Mouse (Mus musculus) lung, embryonic 16.5 days (tissue): Measurements from ENCODE around the gene Ntng1. TPM values are rescaled to one million over a fixed set of nuclear protein-coding genes. Genes with fewer than 3 reads are reported as not detected.
"Not testable (repeated sequence)": the region's sequence is repeated elsewhere in the genome, so short reads cannot be mapped to it uniquely, and the experiment has no call there.

Experiments
- ATAC-seq: fragments of 200-750 bp; cut with Nextera tagmentation; 2 replicates; pipeline ENCODE4 v1.8.0; 2017; ENCODE audit warnings: low read depth, mild to moderate bottlenecking, moderate library complexity
- H3K27ac ChIP-seq: fragments of 300-500 bp; sonication (generic); 2 replicates; pipeline ENCODE4 v1.5.1; 2014; ENCODE audit warnings: mild to moderate bottlenecking, control low read depth, low read length
- H3K27me3 ChIP-seq: fragments of 300-500 bp; sonication (generic); 2 replicates; pipeline ENCODE4 v1.6.1; 2014; ENCODE audit warnings: low read depth, low read length, mixed read lengths; ENCODE audit not compliant: control insufficient read depth, insufficient read depth
- H3K36me3 ChIP-seq: fragments of 300-500 bp; sonication (generic); 2 replicates; pipeline ENCODE4 v1.6.1; 2014; ENCODE audit warnings: low read length; ENCODE audit not compliant: control insufficient read depth, insufficient read depth
- H3K4me1 ChIP-seq: fragments of 300-500 bp; sonication (generic); replicated peaks from 2 replicates; pipeline ENCODE4 v1.6.1; 2014; ENCODE audit warnings: low read length, mixed read lengths; ENCODE audit not compliant: control insufficient read depth, insufficient read depth
- H3K4me2 ChIP-seq: fragments of 300-500 bp; sonication (generic); 2 replicates; pipeline ENCODE4 v1.6.1; 2014; ENCODE audit warnings: low read depth, low read length, control low read depth
- H3K4me3 ChIP-seq: fragments of 300-500 bp; sonication (generic); 2 replicates; pipeline ENCODE4 v1.5.1; 2014; ENCODE audit warnings: mild to moderate bottlenecking, low read length, control low read depth
- H3K9ac ChIP-seq: fragments of 300-500 bp; sonication (generic); 2 replicates; pipeline ENCODE4 v1.6.1; 2014; ENCODE audit warnings: low read length, control low read depth
- H3K9me3 ChIP-seq: fragments of 300-500 bp; sonication (generic); 2 replicates; pipeline ENCODE4 v1.6.1; 2016; ENCODE audit warnings: low read length; ENCODE audit not compliant: control insufficient read depth
- whole genome bisulfite sequencing: fragments of 180-500 bp; shearing (Covaris S2); extraction: QIAGEN DNeasy Blood & Tissue Kit; methylation state at CpG from one replicate; pipeline ENCODE4 v1.1.7; 2014; 5-methylcytosine and 5-hydroxymethylcytosine counted together
- polyA plus RNA-seq: library from polyadenylated mRNA; unstranded; fragments of >200 nt; fragmentation: Nextera tagmentation; extraction: Ambion mirVana; gene quantifications from 2 replicates; pipeline ENCODE4 v1.2.1, GENCODE M21; 2015

The Ntng1 gene
- polyA plus RNA-seq, 1 experiment from 2014 or later: 1.1 TPM

DNA sequence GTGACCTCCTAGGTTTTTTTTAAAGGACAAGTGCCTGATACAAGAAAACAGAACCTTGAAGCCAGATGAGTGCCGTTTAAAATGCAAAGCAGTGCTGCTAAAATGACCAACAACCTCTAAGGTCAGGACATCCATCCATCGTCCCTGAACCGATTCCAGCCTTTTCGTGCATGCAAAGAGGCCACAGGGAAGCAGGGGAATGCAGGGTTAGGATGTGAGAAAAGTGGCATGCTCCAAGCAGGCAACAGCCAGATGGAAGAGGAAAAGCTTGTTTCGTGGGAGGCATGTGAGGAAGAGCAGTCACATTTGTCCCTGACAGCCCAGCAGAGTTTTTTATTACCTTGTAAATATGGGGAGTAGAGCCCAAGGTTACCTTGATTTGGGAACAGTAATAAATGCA is 360.6 kb downstream of the Ntng1 start:
- Histone ChIP-seq H3K9me3 (no peaks in the 10 kb centered on the region), H3K4me2 (no peak overlapping the region), H3K27me3 (no peaks in the 10 kb centered on the region), H3K27ac (no peak overlapping the region), H3K9ac (no peak overlapping the region), H3K4me3 (no peak overlapping the region), H3K36me3 (no peaks in the 10 kb centered on the region), H3K4me1 (no peaks in the 10 kb centered on the region; the same call in 1 of the 2 replicates)
- no peak for ATAC-seq
- whole genome bisulfite sequencing: 29% methylated on average over 5 of the region's 5 CpGs

DNA sequence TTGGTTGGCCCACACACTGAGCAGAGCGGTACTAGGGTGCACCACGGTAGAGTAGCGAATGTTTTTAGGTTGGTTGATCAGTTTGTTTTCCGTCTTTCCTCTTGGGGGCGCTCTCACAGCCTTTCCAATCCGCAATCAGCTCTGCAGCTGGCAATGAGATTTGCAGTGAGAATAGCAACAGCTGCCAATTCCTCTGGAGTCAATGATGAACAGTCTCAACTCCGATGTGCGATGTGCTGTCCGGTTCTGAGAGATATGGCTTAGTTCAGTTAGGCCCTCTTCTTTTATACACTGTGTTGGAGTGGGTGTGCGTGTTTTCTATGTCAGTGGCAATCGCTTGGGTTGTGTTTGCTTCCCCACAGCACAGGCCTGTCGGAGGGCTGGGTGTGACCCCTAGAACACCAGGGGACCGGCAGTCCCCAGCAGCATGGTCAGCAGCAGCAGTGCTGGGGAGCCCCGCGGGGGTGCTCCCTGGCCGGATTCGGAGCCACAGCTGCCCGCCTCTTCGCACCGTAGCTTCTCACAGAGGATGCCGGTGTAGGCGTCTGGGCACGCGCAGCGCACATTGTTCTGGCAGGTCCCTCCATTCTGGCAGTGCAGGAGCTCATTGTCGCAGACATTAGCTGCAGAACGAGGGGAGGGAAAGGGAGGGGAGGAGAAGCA is 361.4 kb downstream of the Ntng1 start:
- ATAC-seq: peak; percentile 59
- H3K4me3 ChIP-seq: peak overlapping the region; percentile 39
- H3K4me1 ChIP-seq: no peaks in the 10 kb centered on the region; the same call in 1 of the 2 replicates
- no peak overlapping the region for H3K27ac ChIP-seq
- no peaks in the 10 kb centered on the region for H3K36me3 ChIP-seq
- 7% methylated on average over 27 of the region's 27 CpGs for WGBS
- H3K9me3 ChIP-seq: no peaks in the 10 kb centered on the region
- 0 out of 2 replicates have a peak overlapping the region, but pooled peaks have one; percentile 38 for H3K9ac ChIP-seq
- H3K27me3 ChIP-seq: no peaks in the 10 kb centered on the region
- H3K4me2 ChIP-seq: peak overlapping the region; percentile 64

DNA sequence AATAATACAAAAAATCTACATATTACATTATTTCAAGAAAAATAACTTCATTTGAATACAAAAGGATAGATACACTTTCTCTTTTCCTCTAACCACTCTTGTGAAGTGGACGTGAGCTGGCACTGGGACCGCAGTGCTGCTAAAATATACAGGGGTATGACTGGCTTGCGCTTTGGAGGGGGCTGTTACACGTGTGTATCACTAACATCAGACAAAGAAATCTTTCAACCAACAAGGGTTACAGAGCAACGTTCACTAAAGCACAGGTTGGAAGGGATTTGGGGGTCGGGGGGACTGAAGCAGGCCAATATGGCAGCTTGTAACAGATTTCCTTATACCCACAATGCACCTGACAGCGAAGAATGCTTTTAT is 361.9 kb downstream of the Ntng1 start:
- Histone ChIP-seq H3K27me3 (no peaks in the 10 kb centered on the region), H3K27ac (no peak overlapping the region), H3K9me3 (no peaks in the 10 kb centered on the region), H3K4me3 (no peak overlapping the region), H3K4me2 (peak overlapping the region; percentile 64), H3K9ac (no peak overlapping the region), H3K36me3 (no peaks in the 10 kb centered on the region), H3K4me1 (no peaks in the 10 kb centered on the region; the same call in 1 of the 2 replicates)
- no peak for ATAC-seq
- 64% methylated on average over 7 of the region's 7 CpGs for WGBS

GRCm38 (mm10) chr3:109775200-109775599 is 368.6 kb downstream of the Ntng1 start:
- H3K4me1 ChIP-seq: no peaks in the 10 kb centered on the region
- no peaks in the 10 kb centered on the region for H3K36me3 ChIP-seq
- no peak overlapping the region for H3K27ac ChIP-seq
- H3K4me3 ChIP-seq: no peak overlapping the region
- H3K4me2 ChIP-seq: no peak overlapping the region
- no peak for ATAC-seq
- no peak overlapping the region for H3K9ac ChIP-seq
- no peaks in the 10 kb centered on the region for H3K27me3 ChIP-seq
- 76% methylated on average over 2 of the region's 2 CpGs for WGBS
- H3K9me3 ChIP-seq: no peaks in the 10 kb centered on the region

DNA sequence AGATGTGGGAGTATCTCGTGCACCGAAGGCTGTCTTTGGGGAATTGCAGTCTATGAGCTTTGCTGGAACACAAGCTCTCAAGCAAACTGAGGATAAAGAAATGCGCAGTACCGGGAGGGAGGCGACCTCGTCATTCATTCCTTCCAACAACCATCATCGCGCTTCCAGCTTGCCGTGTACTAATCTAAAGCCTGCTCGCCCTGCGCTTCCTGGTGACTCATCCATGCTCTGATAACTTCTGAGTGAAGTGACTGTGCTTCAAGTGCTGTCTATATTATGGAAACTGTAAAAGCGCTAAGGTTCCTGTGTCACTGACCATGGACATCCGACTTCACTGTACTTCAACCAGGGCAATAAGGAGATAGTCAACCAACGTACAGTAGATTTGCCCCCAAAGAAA is 371.7 kb downstream of the Ntng1 start:
- H3K27me3 ChIP-seq: no peaks in the 10 kb centered on the region
- 75% methylated on average over 14 of the region's 14 CpGs for WGBS
- no peak overlapping the region for H3K9ac ChIP-seq
- H3K4me3 ChIP-seq: no peak overlapping the region
- no peak for ATAC-seq
- no peaks in the 10 kb centered on the region for H3K9me3 ChIP-seq
- no peaks in the 10 kb centered on the region for H3K36me3 ChIP-seq
- no peak overlapping the region for H3K4me2 ChIP-seq
- no peaks in the 10 kb centered on the region for H3K4me1 ChIP-seq
- no peak overlapping the region for H3K27ac ChIP-seq

DNA sequence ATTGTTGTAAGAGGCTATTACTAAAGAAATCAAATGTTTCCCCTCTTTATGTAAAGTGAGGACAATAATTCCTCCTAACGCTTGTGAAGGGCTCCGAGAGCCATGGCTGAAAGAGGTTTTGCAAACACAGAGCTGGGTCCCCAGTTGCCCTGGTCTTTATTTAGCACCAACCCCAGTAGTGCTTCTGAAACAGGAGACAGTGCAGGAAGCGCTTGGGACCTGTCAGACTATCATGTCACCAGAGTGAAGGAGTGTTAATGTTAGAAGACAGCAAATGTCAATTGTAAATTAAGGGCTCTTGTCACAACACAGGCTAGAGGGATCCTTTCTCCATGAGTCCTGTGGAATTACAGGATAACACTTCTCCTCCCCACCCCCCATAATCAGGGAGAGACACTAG is 376.9 kb downstream of the Ntng1 start:
- ATAC-seq: no peak
- Histone ChIP-seq H3K27me3 (no peaks in the 10 kb centered on the region), H3K4me1 (no peaks in the 10 kb centered on the region), H3K27ac (no peak overlapping the region), H3K4me3 (no peak overlapping the region), H3K4me2 (no peak overlapping the region), H3K9me3 (no peaks in the 10 kb centered on the region), H3K9ac (no peak overlapping the region), H3K36me3 (no peaks in the 10 kb centered on the region)
- 77% methylated on average over 3 of the region's 3 CpGs for WGBS

DNA sequence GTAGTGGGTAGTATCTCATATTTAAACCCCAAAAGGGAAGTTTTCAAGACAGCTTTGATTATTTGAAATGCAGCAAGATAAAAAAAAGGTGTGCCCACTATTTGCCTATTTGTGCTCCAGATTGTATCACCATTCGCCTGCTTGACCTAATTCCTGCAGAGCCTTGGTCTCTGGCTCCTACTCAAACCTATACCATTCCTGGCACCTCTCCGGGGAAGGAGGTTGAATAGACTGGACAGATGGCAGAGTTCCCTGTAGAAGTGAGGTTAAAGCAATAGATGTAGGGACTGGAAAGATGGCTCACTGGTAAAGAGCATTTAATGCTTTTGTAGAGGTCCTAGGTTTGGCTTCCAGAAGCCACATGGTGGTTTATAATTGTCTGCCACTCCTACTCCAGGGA is 378.2 kb downstream of the Ntng1 start:
- Histone ChIP-seq H3K9ac (no peak overlapping the region), H3K4me3 (no peak overlapping the region), H3K36me3 (no peaks in the 10 kb centered on the region), H3K9me3 (no peaks in the 10 kb centered on the region), H3K4me1 (no peaks in the 10 kb centered on the region), H3K27me3 (no peaks in the 10 kb centered on the region), H3K4me2 (no peak overlapping the region), H3K27ac (no peak overlapping the region)
- no peak for ATAC-seq
- 78% methylated on average over 2 of the region's 2 CpGs for WGBS

DNA sequence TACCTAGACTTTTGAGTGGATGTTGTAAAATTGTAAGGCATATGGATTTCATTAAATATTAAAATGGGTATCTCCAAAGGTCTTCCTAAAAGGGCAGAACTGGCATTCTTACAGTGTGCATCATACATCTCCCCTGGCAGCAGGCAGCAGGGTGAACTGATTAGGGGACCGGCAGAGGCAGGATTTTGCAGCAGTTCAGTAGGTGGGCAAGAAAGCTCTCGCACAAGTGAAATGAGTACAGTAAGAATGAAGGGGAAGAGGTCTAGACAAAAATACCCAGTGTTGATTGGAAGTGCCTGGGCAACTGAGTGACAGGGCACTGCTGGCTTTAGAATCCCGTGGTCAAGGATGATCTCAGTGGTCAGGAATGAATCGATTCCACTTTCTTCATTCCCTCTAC is 378.7 kb downstream of the Ntng1 start:
- Histone ChIP-seq H3K4me3 (no peak overlapping the region), H3K9ac (no peak overlapping the region), H3K9me3 (no peaks in the 10 kb centered on the region), H3K4me1 (no peaks in the 10 kb centered on the region), H3K36me3 (no peaks in the 10 kb centered on the region), H3K27ac (no peak overlapping the region), H3K4me2 (no peak overlapping the region), H3K27me3 (no peaks in the 10 kb centered on the region)
- 53% methylated on average over 4 of the region's 4 CpGs for WGBS
- no peak for ATAC-seq

DNA sequence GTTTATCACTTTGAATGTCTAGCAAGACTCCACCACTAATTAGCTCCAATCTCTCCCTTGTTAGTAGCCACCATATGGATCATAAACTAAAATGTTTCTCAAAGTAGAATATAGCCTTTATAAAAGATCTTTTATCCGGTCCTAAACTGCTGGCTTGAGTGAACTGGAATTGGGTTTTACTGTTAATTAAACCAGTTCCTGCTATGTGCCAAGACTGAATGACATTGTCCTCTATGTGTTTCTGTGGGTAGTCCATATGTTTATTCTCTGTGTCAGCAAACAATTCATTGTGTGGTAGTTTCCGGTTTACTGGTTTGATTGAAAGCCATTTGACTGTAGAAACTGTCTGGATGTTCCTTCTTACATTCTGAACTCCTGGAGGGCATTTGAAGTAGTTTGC is 387.4 kb downstream of the Ntng1 start:
- WGBS: 49% methylated on average over 2 of the region's 2 CpGs
- no peak overlapping the region for H3K4me3 ChIP-seq
- H3K27me3 ChIP-seq: no peaks in the 10 kb centered on the region
- H3K4me1 ChIP-seq: no peaks in the 10 kb centered on the region
- H3K36me3 ChIP-seq: no peaks in the 10 kb centered on the region
- H3K4me2 ChIP-seq: no peak overlapping the region
- no peak overlapping the region for H3K9ac ChIP-seq
- H3K27ac ChIP-seq: no peak overlapping the region
- no peak for ATAC-seq
- H3K9me3 ChIP-seq: no peaks in the 10 kb centered on the region

DNA sequence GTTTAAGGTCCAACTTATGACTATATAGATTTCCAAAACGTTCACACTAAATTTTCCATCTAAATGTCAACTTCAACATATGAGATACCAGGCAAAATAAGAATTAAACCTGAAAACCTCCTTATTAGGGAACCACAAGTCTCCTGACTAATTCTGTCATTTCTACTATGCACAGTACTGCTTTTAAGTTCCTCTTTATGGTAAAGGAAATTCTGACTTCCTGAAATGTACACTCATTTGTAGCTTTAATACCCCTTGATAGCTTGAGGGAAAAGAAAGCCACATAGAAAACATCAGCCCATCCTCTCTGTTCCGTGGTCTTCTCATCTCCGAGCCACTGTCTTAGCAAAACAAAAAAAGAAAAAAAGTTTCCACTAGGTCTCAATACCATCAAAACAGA is 396.2 kb downstream of the Ntng1 start:
- H3K9ac ChIP-seq, ATAC-seq, H3K4me3 ChIP-seq, H3K4me2 ChIP-seq, H3K27ac ChIP-seq, H3K9me3 ChIP-seq, H3K27me3 ChIP-seq, H3K4me1 ChIP-seq, H3K36me3 ChIP-seq: not testable (repeated sequence)
- WGBS: 69% methylated on average over 3 of the region's 3 CpGs
